Mouse (Mus musculus) layer of hippocampus, postnatal 25 days (tissue): Measurements from ENCODE around the gene Rbm25. TPM values are rescaled to one million over a fixed set of nuclear protein-coding genes. Genes with fewer than 3 reads are reported as not detected.
A peak's percentile ranks its signal among the peaks of the same experiment; 100 is the strongest.

ENCODE experiments used
- DNase-seq, 2 experiments: peaks; one replicate each; pipeline ENCODE4 v3.0.0; 2022; ENCODE audit warnings: mixed read lengths in 2 of 2, low spot score in 1 of 2; ENCODE audit errors: extremely low spot score in 1 of 2
- total RNA-seq, 2 experiments: library from RNA; stranded (reverse); gene quantifications; 2 replicates each; pipeline ENCODE4 v1.2.3; 2021

The Rbm25 gene
- total RNA-seq, 2 experiments from 2014 or later = 88.8 to 125 TPM

DNA sequence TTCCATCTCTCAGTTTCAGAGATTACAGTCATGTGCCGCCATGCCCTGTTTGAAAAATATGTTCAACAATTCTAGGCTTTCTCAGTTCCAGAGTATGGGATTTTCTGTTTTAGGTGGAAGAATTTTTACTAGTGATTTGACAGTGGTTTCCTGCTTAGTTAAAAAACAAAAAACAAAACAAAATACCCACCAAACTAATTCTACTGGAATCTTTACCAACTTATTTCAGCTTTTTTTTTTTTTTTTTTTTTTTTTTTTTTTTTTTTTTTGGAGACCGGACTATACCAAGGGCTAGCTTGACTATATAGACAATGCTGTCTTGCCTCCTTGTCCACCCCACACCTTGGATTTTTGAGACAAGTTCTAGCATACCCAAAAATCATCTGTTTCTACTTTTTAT is 10.2 kb downstream of the Rbm25 start:
- no peak for DNase-seq

- DNase-seq = no peak
These were observed 12.1 kb downstream of the Rbm25 start for GRCm38 (mm10) chr12:83643116-83643515.

- DNase-seq = no peak
These were observed 19.3 kb downstream of the Rbm25 start for GRCm38 (mm10) chr12:83650346-83650745.

DNA sequence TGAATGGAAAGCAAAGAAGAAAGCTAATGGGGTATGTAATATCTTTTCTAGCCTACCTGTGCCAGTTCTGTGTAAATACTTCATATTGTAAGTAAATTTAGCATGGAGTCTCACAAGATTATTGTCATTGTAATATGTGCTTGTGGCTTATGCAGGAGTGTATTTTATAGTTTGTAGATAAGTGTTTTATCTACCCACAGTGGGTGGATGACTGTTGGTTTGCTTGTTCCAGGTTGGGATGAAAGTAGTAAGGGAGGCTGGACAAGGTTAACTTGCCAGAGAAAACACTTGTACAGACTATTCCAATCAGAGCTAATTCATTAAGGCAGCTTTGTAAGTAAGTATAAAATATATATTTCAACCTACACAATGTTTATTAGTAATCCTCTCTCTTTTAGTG is 20.4 kb downstream of the Rbm25 start:
- DNase-seq = no peak

- no peak for DNase-seq
These were observed 54.4 kb downstream of the Rbm25 start for GRCm38 (mm10) chr12:83685466-83685865.

- no peak for DNase-seq
These were observed 55.7 kb downstream of the Rbm25 start for GRCm38 (mm10) chr12:83686575-83687350.

- peak; percentile 85 to 92 for DNase-seq
These were observed 56.9 kb downstream of the Rbm25 start, which contains the start of gene Psen1 for GRCm38 (mm10) chr12:83687934-83688315. Gene Psen1 (plus strand): TSS chr12:83688152.

GRCm38 (mm10) chr12:83688316-83689086 is 57.5 kb downstream of the Rbm25 start:
- no peak for DNase-seq

- no peak for DNase-seq
These were observed 58.0 kb downstream of the Rbm25 start for GRCm38 (mm10) chr12:83689087-83689432.

- DNase-seq = no peak
These were observed 63.0 kb downstream of the Rbm25 start for GRCm38 (mm10) chr12:83694011-83694410.

DNA sequence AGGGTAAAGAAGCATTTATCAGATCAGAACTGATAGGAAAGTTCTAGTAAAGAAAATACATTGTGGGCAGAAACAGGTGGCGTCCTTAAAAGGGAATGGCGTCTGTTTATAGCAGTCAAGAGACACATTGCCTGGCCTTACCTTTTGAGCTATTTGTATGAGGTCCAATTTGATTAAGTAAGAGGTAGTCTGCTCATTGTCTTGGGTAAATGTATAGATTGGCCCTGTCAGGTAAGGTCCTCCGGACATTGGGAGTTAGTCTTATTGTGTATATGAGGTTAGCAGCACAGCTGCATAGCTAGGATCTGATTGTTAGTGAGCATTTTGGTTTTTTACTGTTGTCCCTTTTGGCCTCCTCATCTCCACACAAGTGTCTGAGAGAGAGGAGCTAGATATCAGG is 63.6 kb downstream of the Rbm25 start:
- DNase-seq = no peak

DNA sequence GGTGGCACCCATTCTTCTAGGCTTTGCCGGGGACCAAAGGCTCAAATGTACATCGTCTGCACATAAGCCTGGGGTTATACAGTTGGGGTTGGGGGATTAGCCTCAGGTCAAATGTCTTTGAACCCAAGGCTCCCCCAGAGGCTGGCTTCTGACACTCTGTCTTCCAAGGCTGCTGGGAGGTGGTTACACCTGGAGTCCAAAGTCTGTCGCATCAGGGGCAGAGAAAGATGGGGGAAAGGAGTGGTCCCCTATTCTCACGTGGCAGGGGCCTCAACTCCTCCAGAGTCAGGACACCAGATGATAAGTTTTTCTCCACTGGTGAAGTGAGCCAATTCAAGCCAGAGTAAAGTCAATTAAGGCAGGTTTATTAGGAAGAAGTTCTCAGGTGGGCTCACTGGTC is 67.6 kb downstream of the Rbm25 start:
- no peak for DNase-seq

GRCm38 (mm10) chr12:83701608-83702007 is 70.6 kb downstream of the Rbm25 start:
- DNase-seq = no peak

GRCm38 (mm10) chr12:83702796-83703195 is 71.8 kb downstream of the Rbm25 start:
- DNase-seq = no peak

- DNase-seq = no peak
These were observed 75.9 kb downstream of the Rbm25 start for GRCm38 (mm10) chr12:83706951-83707350.

GRCm38 (mm10) chr12:83708160-83709092 is 77.4 kb downstream of the Rbm25 start:
- DNase-seq = no peak

DNA sequence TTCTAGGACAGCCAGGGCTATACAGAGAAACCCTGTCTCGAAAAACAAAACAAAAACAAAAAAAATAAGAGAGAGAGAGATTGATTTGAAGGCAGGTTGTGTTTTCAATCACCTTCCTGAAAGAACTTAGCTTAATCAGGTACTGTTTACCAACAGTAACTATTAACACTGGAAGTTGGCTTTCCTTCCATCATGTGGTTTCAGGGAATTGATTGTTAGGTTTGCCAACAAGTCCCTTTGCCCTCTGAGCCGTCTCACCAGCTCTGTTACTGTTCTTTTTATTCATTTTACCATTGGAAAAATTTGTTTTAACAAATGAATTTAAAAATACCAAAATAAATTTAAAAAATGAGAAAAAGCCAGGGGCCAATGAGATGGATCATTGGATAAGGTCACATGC is 78.9 kb downstream of the Rbm25 start:
- DNase-seq = no peak

DNA sequence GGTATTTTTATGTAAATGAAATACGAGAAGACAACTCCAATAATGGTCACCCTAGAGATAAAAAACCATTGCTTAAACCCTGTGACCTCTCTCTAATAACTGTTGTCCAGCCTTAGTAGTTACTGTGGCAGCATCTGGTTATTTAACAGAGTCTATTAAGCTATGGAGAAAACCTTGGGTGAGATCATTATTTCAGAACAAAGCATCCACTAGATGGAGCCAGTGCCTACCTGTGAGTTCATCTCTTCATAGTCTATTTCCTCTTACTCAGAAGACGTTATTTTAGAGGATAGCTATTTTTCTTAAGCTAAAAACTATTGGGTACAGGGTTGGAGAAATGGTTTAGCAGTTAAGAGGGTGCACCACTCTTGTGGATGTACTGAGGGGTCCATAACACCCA is 82.7 kb downstream of the Rbm25 start:
- peak in 1 of 2 experiments; percentile 35 for DNase-seq

DNA sequence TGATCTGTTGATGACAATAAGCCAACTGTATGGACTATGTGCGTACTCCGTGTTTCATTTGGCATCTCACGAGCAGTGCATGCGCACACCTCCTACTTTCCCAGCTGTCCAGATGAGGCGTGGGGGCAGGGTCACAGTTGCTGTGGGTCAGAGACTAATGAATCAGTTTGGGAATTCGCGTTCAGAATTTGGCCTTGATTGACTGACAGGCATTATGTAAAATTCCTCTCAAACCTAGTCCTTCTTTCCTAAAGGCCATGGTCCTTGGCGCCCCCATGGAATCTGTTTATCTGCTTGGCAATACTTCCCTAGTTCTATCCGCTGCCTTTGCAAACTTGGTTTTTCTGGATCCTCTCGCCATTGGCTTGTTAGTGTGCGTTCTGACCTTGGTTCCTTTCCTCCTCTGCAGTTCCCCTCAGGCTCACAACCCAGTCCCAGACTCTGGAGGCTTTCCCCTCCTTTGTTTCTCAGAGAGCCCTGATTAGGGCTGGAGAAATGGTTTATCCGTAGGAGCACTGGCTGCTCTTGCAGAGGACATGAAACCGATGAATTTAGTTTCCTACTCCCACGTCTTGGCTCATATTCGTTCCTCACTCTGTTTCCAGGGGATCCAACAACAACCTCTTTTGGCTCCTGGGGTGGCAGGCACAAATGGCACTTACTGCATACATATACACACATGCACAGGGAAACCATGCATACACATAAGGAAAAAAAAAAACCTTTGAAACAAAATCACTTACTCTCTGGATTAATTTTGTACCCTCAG is 85.6 kb downstream of the Rbm25 start:
- no peak for DNase-seq

GRCm38 (mm10) chr12:83719431-83719830 is 88.4 kb downstream of the Rbm25 start:
- no peak for DNase-seq
